Mouse (Mus musculus) common myeloid progenitor, adult 5-6 weeks (primary cell): ENCODE measurements around the gene Abcb5. TPM values are rescaled to one million over a fixed set of nuclear protein-coding genes. Genes with fewer than 3 reads are reported as not detected.

ENCODE experiments used
- ATAC-seq: replicated peaks from 2 replicates; pipeline ENCODE4 v1.8.0; 2016; ENCODE audit warnings: low read depth, mild to moderate bottlenecking, moderate TSS enrichment, inconsistent platforms; ENCODE audit not compliant: poor library complexity, severe bottlenecking
- total RNA-seq: library from RNA; stranded (forward); fragments of 200-1000, 187-1606 nt; gene quantifications from 2 replicates; pipeline ENCODE4 v1.2.3, GENCODE M21; 2017

The Abcb5 gene
- total RNA-seq, 1 experiment from 2014 or later: not detected

GRCm38 (mm10) chr12:118849203-118849861 lies 116.9 kb downstream of the Abcb5 start:
- ATAC-seq: no peak

- no peak for ATAC-seq
Observed at GRCm38 (mm10) chr12:118848496-118849202, 117.6 kb downstream of the Abcb5 start.

DNA sequence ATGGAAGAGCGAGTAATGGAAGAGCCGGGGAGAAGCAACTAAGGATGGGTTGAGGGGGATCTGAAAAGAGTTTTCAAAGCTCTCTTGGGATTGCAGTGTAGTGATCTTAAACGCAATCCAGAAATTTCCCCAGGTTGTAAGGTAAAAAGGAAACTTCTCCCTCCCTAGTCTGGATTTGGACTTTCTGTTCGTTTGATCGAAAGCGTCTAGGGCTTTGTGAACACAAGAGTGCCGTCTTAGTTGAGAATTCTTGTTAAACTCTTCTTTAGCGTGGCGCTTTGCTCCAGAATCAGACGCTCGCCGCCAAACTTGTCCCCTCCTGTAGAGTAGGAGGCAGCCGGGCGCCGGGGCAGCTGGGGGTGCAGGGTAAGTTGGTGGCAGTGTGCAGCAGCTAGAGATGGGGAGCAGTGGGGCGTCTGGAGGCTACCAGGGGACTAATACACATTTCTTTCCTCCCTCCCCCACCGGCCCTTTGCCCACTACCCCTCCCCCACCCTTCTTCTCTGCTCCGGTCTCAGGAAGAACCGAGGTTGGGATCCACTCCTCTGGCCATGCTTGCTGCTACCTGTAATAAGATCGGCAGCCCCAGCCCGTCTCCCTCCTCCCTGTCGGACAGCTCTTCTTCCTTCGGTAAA lies 118.2 kb downstream of the Abcb5 start:
- ATAC-seq: no peak

DNA sequence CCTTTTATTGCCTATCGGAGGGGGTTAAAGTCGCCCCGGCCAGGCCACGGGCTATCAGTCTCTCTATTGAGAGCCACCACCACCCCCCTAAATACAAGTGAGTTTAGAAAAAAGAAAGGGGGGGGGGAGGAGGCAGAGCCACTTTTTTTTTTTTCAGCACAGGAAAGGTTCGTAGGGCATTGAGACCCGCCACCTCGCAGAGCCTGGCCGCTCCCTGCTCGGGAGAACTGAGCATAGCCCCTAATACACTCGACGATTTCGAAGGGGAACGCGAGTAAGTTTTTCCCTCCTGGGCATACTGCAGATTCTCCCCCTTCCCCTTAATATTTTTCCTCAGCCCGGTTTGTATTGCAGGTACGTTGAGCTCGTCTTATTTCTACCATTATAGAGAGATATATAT lies 118.8 kb downstream of the Abcb5 start:
- ATAC-seq: no peak

DNA sequence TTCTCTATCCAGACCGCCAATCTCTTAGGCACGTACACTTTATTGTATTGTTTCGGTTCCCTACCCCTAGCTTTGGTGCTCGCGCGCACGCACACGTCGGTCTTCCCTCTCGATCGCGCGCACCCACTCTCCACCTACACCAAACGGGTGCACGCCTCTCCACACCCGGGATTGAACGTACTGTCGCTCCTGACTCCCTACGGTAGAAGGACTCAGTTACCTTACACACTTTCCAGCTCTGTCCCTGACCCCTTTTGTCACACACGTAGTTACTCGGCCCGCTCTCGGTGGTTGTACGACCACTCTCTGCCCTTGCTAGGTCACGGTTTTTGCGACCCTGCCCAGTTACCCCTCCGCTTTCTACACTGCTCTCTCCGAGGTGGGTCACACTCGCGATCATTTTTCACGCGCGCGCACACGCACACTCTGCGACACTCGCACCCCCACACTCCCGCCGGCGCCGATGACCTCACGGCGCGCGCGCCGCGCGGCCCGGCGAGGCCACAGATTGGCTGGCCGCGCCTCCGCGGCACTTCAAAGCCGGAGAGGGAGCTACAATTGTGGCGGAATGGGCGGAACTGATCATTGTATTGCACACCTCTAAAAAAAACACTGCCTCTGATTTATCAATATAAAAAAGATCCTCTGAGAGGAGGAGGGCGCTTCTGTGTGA lies 119.4 kb downstream of the Abcb5 start:
- peak; percentile 67 for ATAC-seq

DNA sequence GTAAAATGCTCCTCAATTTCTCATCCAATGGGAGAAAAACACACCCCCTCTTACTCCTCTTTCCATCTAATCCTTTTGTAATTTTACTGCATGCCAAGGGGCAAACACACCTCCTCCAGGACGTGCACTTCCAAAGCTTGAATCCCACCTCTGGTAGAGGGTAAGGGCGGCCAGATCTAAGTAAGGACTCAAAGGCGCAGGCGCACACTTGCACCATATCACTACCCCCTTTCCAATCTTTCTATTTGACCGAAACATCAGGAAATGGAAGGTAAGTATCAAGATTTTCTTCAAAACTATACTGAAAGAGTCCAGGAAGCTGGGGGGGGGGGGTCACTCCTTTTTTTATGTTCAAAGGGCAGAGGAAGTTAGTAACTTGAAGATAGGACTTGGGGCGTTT lies 120.0 kb downstream of the Abcb5 start, which contains the start of gene Sp8:
Sp8 (plus strand) TSS at position 109 of the 400 bp plus-strand sequence.
- ATAC-seq: no peak

DNA sequence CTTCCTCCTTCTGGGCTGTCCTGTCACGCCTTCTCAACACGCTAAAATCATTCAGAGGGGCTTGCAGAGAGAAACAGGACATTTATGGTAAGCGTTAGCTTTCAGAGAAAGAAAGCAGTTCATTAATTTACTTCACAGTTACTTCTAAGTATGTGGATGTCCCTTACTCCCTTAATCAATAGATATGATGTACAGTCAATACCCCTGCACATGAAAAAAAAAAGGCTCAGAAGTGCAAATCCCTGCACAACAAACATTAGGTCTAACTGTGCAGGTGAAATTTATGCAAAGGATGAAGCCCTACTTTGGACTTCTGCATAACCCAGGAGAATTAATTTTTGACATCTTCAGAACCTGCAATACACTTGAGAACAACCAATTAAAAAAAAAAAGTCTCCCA lies 120.9 kb downstream of the Abcb5 start:
- ATAC-seq: no peak

DNA sequence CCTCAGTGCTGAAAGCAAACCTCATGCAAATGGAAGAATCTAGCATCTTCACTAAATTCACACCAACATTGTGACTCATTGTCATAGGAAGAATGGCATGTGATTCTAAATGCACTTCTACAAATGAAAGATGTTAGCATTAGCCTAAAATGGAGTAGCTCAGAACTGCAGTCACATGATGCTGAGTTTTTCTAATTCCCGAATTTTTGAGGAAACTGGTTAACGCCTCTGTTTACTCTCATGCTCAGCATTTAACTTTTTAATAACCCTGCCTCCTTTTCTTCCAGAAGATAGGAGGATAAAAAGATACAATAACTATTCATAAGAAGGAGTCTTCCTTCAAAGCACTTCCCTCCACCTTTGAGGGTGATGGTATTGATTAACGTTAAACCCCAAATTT lies 121.4 kb downstream of the Abcb5 start:
- no peak for ATAC-seq

- no peak for ATAC-seq
Observed at GRCm38 (mm10) chr12:118844111-118844510, 122.1 kb downstream of the Abcb5 start.

GRCm38 (mm10) chr12:118842671-118843411 lies 123.4 kb downstream of the Abcb5 start:
- peak; percentile 31 for ATAC-seq

GRCm38 (mm10) chr12:118841971-118842550 lies 124.2 kb downstream of the Abcb5 start:
- ATAC-seq: no peak

- no peak for ATAC-seq
Observed at GRCm38 (mm10) chr12:118841381-118841922, 124.8 kb downstream of the Abcb5 start.

DNA sequence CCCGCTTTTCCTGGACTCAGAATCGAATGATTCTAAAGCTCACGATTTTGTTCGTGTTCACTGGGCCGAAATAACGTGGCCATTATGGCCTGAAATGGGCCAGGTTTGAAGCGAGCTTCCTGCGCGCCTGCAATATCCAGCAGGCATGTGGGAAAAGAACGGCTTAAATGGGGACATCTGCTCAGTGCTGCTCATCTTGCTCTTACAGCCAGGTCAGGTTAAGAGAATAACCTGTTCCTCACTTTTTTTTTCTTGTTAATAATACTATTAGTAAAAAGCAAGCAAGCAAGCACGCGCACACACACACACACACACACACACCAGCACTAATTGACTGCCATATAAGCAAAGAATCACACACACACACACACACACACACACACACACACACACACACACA lies 125.4 kb downstream of the Abcb5 start:
- no peak for ATAC-seq

GRCm38 (mm10) chr12:118840301-118840700 lies 125.9 kb downstream of the Abcb5 start:
- no peak for ATAC-seq

- no peak for ATAC-seq
Observed at GRCm38 (mm10) chr12:118839398-118839797, 126.8 kb downstream of the Abcb5 start.

- ATAC-seq: no peak
Observed at GRCm38 (mm10) chr12:118838260-118838659, 128.0 kb downstream of the Abcb5 start.

DNA sequence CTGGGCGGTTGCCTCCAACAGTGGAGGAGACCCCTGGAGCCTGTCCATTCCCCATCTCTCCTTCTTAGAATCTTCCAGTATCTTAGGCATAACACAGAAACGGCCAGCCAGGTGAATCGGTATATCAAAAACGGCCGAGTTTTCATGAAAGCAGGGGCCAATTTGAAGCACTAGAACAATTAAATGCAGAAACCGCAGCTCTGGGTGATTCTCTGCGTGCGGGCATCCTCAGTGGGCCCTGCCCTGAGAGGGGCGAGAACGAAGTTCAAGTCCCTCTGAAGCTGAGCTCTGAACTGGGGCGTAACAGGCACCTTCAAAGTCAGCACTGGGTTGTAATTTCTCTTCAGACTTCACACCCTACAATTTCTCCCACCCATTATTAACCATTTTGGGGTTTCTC lies 128.9 kb downstream of the Abcb5 start:
- no peak for ATAC-seq

DNA sequence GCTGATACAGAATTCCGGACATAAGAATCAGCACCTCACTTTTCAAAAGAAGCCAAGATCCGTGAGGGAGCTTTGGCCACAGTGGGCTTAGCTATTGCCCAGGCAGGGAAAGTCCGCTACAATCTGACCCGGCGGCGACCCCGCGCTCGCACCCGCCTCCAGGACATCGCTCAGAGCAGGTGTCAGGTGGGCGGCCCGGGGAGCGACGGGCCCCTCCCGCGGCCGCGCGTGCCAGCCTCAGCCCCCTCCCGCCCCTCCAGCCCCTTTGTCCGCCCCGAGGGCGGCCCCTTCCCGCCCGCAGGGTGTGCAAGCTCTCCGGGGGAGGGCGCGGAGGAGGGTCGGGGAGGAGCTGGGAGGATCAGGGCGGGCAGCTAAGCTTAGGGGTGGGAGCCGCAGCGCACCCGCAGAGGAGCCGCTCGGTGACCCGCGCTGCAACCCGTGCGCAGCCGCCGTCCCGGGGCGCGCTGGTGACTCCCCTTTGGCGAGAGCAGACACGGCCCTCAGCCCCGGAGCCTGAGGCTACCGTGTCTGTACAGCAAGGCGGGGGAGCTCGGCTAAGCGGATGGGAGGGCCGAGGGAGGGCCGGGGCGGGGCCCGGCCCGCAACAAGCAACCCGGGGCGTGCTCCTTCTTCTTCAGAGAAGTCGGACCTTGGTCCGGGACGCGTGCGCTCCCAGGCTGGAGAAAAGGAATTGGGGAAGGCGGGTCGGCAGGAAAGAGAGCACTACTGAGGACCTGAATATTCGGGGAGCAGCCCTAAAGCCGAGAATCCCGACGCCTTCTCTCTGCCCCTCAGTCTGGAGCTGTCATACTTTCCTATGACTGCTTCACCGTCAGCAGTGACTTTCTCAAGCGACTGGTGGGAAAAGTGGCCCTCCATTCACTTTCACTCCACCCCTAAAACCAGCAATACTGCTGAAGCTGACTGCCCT lies 129.5 kb downstream of the Abcb5 start:
- ATAC-seq: peak; percentile 71
